Mouse (Mus musculus) layer of hippocampus, postnatal 36 days (tissue): Measurements from ENCODE around the gene Gm8127. TPM values are rescaled to one million over a fixed set of nuclear protein-coding genes. Genes with fewer than 3 reads are reported as not detected.
"Not testable (repeated sequence)": the region's sequence is repeated elsewhere in the genome, so short reads cannot be mapped to it uniquely, and the experiment has no call there.

Experiments used
- DNase-seq, 2 experiments: peaks; one replicate each; pipeline ENCODE4 v3.0.0; 2022
- total RNA-seq, 2 experiments: library from RNA; stranded (reverse); gene quantifications; 2 replicates each; pipeline ENCODE4 v1.2.3; 2021

Gm8127 gene
- not detected for total RNA-seq

GRCm38 (mm10) chr14:43293503-43293902 lies at the start of gene Gm8127:
TSS of gene Gm8127 (minus strand) at chr14:43293832.
- DNase-seq, result not testable (repeated sequence)

- not testable (repeated sequence) for DNase-seq
Observed at GRCm38 (mm10) chr14:43337646-43338045, 44.0 kb upstream of the Gm8127 start.

- DNase-seq, result not testable (repeated sequence)
Observed at GRCm38 (mm10) chr14:43331362-43331880, 37.8 kb upstream of the Gm8127 start.

- DNase-seq, result not testable (repeated sequence)
Observed at GRCm38 (mm10) chr14:43328603-43329002, 35.0 kb upstream of the Gm8127 start.

- DNase-seq, result not testable (repeated sequence)
Observed at GRCm38 (mm10) chr14:43319516-43319915, 25.9 kb upstream of the Gm8127 start.

GRCm38 (mm10) chr14:43278681-43279080 lies 15.0 kb downstream of the Gm8127 start:
- not testable (repeated sequence) for DNase-seq

GRCm38 (mm10) chr14:43278146-43278545 lies 15.5 kb downstream of the Gm8127 start:
- DNase-seq, result not testable (repeated sequence)

- DNase-seq, result not testable (repeated sequence)
Observed at GRCm38 (mm10) chr14:43277468-43277867, 16.2 kb downstream of the Gm8127 start.

- not testable (repeated sequence) for DNase-seq
Observed at GRCm38 (mm10) chr14:43275752-43276151, 17.9 kb downstream of the Gm8127 start.

- DNase-seq, result not testable (repeated sequence)
Observed at GRCm38 (mm10) chr14:43274986-43275511, 18.6 kb downstream of the Gm8127 start, which contains the start of gene Gm9732. TSS of gene Gm9732 (plus strand) at chr14:43275036.

GRCm38 (mm10) chr14:43273161-43273560 lies 20.5 kb downstream of the Gm8127 start:
- not testable (repeated sequence) for DNase-seq

- DNase-seq, result not testable (repeated sequence)
Observed at GRCm38 (mm10) chr14:43269211-43269610, 24.4 kb downstream of the Gm8127 start.

GRCm38 (mm10) chr14:43268521-43269084 lies 25.0 kb downstream of the Gm8127 start:
- not testable (repeated sequence) for DNase-seq

GRCm38 (mm10) chr14:43263421-43263820 lies 30.2 kb downstream of the Gm8127 start:
- not testable (repeated sequence) for DNase-seq

GRCm38 (mm10) chr14:43258349-43258748 lies 35.3 kb downstream of the Gm8127 start, which contains the start of gene Gm8126:
TSS of gene Gm8126 (plus strand) at chr14:43258649.
- not testable (repeated sequence) for DNase-seq

- not testable (repeated sequence) for DNase-seq
Observed at GRCm38 (mm10) chr14:43256511-43256910, 37.1 kb downstream of the Gm8127 start.

- DNase-seq, result not testable (repeated sequence)
Observed at GRCm38 (mm10) chr14:43250549-43251253, 42.9 kb downstream of the Gm8127 start.

GRCm38 (mm10) chr14:43249611-43250170 lies 43.9 kb downstream of the Gm8127 start:
- DNase-seq, result not testable (repeated sequence)
